Mouse (Mus musculus) cerebellum, adult 2 months (tissue): ENCODE data around the gene Ccdc71l. TPM values are rescaled to one million over a fixed set of nuclear protein-coding genes. Genes with fewer than 3 reads are reported as not detected.

ENCODE experiments used
- DNase-seq, 2 experiments: peaks; one replicate each; pipeline ENCODE4 v3.0.0; 2021
- H3K27ac ChIP-seq: fragments of 200-500 bp; 2 replicates; pipeline ENCODE4 v1.5.1; 2012; ENCODE audit warnings: low read length, control low read depth, inconsistent platforms; ENCODE audit not compliant: insufficient read depth
- H3K27me3 ChIP-seq: fragments of 200-500 bp; 2 replicates; pipeline ENCODE4 v1.6.1; 2012; ENCODE audit warnings: inconsistent platforms, mild to moderate bottlenecking, low read length, moderate library complexity; ENCODE audit not compliant: control insufficient read depth, insufficient read depth
- H3K4me1 ChIP-seq: fragments of 200-500 bp; 2 replicates; pipeline ENCODE4 v1.6.1; 2011; ENCODE audit warnings: low read length; ENCODE audit not compliant: control insufficient read depth, insufficient read depth
- H3K4me3 ChIP-seq: fragments of 200-500 bp; replicated peaks from 2 replicates; pipeline ENCODE3; 2011; ENCODE audit warnings: mild to moderate bottlenecking, low read depth, low read length, control low read depth; ENCODE audit not compliant: insufficient read depth
- CTCF ChIP-seq: fragments of 200-500 bp; IDR thresholded peaks from 2 replicates; pipeline ENCODE4 v1.5.1; 2011; ENCODE audit warnings: low read depth, mild to moderate bottlenecking, control low read depth, low read length, moderate library complexity, borderline replicate concordance; ENCODE audit not compliant: insufficient read depth
- POLR2A ChIP-seq: fragments of 200-500 bp; IDR thresholded peaks from 2 replicates; pipeline ENCODE4 v1.6.1; 2011; ENCODE audit warnings: low read length, control low read depth, borderline replicate concordance; ENCODE audit not compliant: insufficient read depth
- WGBS: fragments of 180-500 bp; shearing (Covaris S2); methylation state at CpG from one replicate; pipeline ENCODE4 v1.1.7; 2018; 5-methylcytosine and 5-hydroxymethylcytosine counted together
- polyA plus RNA-seq: library from polyadenylated mRNA; depleted of rRNA; stranded (reverse); fragments of >200 nt; gene quantifications from 2 replicates; pipeline ENCODE4 v1.2.3, GENCODE M21; 2012; rRNA removed

Gene Ccdc71l
- polyA plus RNA-seq = 5.5 and 5.8 TPM in 2 replicates

DNA sequence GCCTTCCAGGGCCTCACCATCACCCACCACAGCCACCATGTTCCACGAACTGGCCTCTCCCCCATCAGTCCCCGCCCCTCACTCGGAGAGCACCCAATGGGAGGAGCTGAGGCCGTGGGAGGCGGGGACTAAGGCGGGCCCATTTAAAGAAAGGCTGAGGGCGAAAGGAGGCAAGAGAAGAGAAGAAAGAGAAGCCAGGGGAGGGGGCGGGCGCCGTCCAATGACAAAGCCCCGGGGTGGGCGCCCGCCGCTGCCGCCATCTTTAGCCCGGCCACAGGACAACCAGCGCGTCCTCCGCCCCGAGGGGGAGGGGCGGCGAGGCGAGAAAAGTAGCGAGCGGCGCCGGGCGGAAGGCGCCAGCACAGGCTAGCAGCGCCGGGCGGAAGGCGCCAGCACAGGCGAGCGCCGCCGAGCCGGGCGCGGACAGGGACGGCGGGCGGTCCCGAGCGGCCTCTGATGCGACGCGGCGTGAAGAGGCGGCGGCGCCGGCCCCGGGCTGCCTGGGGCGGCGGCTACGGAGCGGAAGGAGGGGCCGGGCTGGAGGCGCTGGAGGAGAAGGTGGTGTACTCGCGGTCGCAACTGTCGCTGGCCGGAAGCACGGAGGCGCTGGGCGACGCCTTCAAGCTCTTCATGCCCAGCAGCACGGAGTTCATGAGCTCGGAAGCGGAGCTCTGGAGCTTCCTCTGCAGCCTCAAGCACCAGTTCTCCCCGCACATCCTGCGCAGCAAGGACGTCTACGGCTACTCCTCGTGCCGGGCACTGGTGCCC, at the start of gene Ccdc71l:
Ccdc71l (plus strand) TSS at position 177 of the 768 bp plus-strand sequence.
- H3K27me3 ChIP-seq = no peaks in the 10 kb centered on the region
- peak within 1 kb of the TSS; percentile 31; the same call in 1 of the 2 replicates for H3K27ac ChIP-seq
- 1% methylated on average over 71 of the region's 78 CpGs for WGBS
- H3K4me3 ChIP-seq = peak within 1 kb of the TSS; percentile 59
- peak; percentile 81 to 82 for DNase-seq
- H3K4me1 ChIP-seq = no peaks in the 10 kb centered on the region
- TF ChIP-seq POLR2A (no peak), CTCF (no peak)

DNA sequence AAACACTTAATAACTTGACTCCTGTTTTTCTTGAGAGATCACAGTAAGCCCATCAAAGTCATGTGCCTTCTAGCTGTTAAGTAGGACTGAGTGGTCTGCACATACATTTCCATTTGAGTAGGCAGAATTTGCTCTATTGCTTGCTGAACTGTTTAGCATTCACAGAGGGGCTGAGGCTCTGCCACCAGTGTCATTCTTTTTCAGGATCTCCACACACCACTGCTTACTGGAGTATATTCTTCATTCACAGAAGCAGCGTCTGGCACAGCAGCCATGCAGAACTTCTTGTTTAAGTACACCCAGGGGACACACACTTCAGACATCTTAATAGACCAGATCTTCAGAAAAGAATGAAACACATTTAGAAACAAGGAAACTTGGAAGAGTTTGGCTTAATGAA, 39.4 kb upstream of the Ccdc71l start:
- WGBS = 4% methylated on average over 1 of the region's 1 CpGs
- Histone ChIP-seq H3K27me3 (no peaks in the 10 kb centered on the region), H3K4me1 (no peaks in the 10 kb centered on the region), H3K27ac (no peak overlapping the region), H3K4me3 (no peak overlapping the region)
- no peak for TF ChIP-seq CTCF
- no peak for TF ChIP-seq POLR2A
- DNase-seq = no peak

DNA sequence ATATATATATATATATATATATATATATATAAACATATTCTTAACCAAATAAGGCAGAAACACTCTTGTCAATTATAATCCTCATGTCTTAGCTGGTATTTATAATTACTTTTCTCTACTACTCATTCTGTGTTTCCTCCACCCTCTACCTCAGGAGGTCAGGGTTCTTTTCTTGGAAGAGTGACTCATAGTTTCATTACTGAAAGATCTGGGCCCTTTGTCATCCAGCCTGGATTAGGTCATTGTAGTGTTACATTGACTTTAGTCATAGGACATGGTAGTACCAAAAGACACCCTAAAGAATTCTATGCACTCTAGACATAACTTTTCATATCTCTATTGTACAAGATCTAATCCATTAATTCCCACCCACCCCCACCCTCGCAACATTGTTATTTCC, 35.0 kb upstream of the Ccdc71l start:
- Histone ChIP-seq H3K27me3 (no peaks in the 10 kb centered on the region), H3K27ac (no peak overlapping the region), H3K4me3 (no peak overlapping the region), H3K4me1 (no peaks in the 10 kb centered on the region)
- TF ChIP-seq CTCF = no peak
- 76% methylated on average over 1 of the region's 1 CpGs for WGBS
- no peak for DNase-seq

DNA sequence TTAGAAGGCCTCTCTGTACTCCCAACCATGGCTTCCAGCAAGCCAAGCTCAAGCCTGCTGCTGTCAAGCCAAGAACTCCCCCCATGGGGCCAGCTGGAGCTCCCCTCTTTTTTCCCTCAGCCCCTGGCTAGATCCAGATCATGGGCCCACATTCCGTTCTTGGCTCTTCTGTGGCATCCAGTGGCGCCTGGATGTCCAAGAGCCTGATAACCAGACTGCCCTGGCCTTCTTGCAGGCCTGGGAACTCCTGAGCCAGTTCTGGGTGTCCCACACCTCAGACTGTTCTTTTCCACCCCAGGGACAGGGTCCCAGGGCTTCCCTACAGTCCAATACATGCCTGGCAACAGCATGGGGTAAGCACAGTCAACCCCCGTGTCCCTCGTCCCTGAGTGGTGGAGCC, 32.4 kb upstream of the Ccdc71l start:
- no peak overlapping the region for H3K4me3 ChIP-seq
- TF ChIP-seq POLR2A = no peak
- TF ChIP-seq CTCF = no peak
- DNase-seq = no peak
- H3K27ac ChIP-seq = no peak overlapping the region
- no peaks in the 10 kb centered on the region for H3K27me3 ChIP-seq
- H3K4me1 ChIP-seq = no peaks in the 10 kb centered on the region
- WGBS = 75% methylated on average over 4 of the region's 4 CpGs

DNA sequence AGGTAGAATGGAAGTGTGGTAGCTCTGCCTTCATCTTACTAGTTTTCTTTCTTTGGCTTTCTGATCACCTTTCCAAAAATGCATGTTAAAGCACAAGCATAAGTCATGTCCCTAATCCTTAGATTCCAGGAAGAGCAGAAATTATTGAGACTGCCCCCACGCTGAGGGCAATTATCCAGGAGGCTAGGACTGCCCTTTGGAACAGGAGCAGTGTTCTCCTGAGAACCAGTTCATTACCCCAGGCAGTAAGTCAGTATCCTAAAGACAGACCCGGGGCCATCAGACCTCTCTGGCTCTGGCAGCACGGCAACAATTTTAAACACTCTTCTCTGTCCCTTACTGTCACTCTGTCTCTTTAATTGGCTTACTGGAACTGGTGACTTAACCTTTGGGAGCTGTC, 30.0 kb upstream of the Ccdc71l start:
- no peak overlapping the region for H3K4me3 ChIP-seq
- no peak overlapping the region for H3K27ac ChIP-seq
- no peaks in the 10 kb centered on the region for H3K27me3 ChIP-seq
- TF ChIP-seq POLR2A (no peak), CTCF (no peak)
- WGBS = 62% methylated on average over 3 of the region's 3 CpGs
- no peaks in the 10 kb centered on the region for H3K4me1 ChIP-seq
- no peak for DNase-seq

DNA sequence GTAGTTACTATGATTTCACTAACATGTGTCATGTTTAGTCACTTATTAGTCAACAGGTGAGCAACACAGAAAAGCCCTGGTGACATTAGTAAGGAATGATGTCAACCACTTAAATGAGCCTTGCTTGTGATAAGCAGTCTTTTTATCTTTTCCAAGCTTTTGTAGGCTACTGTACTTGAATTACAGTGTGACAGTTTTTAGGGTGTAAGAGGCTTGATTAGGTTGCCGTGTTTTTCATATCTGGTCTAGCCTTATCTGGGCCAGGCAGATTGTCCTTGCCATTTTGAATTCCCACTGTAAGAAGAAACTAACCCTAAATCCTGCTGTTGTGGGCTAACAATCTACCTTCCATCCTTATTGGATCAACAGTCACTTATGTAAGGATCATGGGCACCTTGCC, 26.6 kb upstream of the Ccdc71l start:
- no peaks in the 10 kb centered on the region for H3K27me3 ChIP-seq
- H3K4me1 ChIP-seq = no peaks in the 10 kb centered on the region
- WGBS = 88% methylated on average over 1 of the region's 1 CpGs
- H3K27ac ChIP-seq = no peak overlapping the region
- no peak overlapping the region for H3K4me3 ChIP-seq
- TF ChIP-seq POLR2A = no peak
- no peak for TF ChIP-seq CTCF
- DNase-seq = no peak

DNA sequence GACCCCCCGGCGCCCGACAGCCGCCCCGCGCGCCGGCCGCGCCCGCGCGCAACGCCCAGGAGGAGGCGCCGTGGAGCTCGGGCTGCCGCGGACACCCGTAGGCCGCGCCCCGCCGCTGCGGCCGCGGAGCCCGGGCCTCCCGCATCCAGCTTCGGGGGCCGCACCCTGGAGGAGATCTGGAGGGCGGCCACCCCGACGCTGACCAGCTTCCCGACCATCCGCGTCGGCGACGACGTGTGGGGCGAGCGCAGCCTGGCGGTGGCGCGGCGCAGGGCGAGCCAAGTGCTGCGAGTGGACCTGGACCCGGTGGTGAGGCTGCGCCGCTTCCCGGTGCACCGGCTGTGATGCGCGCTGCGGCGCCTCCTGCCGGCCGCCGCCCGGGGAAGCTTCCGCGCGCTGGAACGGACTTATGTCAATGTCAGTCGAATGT, 807 bp downstream of the Ccdc71l start:
- Histone ChIP-seq H3K4me3 (peak overlapping the region; percentile 59), H3K4me1 (no peaks in the 10 kb centered on the region), H3K27ac (peak overlapping the region; percentile 31; the same call in 1 of the 2 replicates), H3K27me3 (no peaks in the 10 kb centered on the region)
- no peak for TF ChIP-seq POLR2A
- peak; percentile 56 for TF ChIP-seq CTCF
- under 1% methylated on average over 67 of the region's 67 CpGs for WGBS
- peak; percentile 86 to 88 for DNase-seq

DNA sequence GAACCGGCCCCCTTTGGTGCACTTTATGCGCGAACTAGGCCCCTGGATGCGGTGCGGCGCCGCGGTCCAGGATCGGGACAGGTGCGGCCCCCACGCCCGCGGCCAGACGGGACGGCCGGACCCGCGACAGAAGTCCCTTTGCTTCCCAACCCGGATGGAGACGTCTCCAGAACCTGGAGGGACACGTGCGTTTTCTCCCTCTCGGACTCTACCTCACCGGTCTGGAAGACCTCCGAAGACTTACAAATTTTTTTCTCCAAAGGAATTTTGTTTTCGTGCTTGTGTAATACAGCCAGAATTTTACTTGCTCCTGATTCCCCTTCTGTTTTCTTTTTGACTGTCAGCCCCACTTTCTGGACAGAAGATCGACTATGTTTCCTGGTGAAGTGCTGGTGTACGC, 1.2 kb downstream of the Ccdc71l start:
- no peak overlapping the region for H3K27ac ChIP-seq
- no peak for DNase-seq
- TF ChIP-seq CTCF = no peak
- TF ChIP-seq POLR2A = no peak
- WGBS = under 1% methylated on average over 28 of the region's 28 CpGs
- peak overlapping the region; percentile 59 for H3K4me3 ChIP-seq
- no peaks in the 10 kb centered on the region for H3K27me3 ChIP-seq
- H3K4me1 ChIP-seq = no peaks in the 10 kb centered on the region
